Mouse (Mus musculus): ENCODE measurements around the gene Thap7. TPM values are rescaled to one million over a fixed set of nuclear protein-coding genes. Genes with fewer than 3 reads are reported as not detected.

Gene Thap7
- 65.4 and 69.5 TPM in 2 replicates for polyA plus RNA-seq (2015; fragmentation: Nextera tagmentation; extraction: Ambion mirVana)

GRCm38 (mm10) chr16:17530640-17531288 is at the start of gene Thap7:
Gene Thap7 (minus strand): TSS chr16:17531136.
- H3K9me3 ChIP-seq (replicated peaks) = no peaks in the 10 kb centered on the region
- peak within 1 kb of the TSS; percentile 75 for H3K4me2 ChIP-seq (replicated peaks)
- WGBS = under 1% methylated on average over 67 of the region's 67 CpGs
- H3K4me3 ChIP-seq (replicated peaks) = peak within 1 kb of the TSS; percentile 63
- peaks cover 36% of the 10 kb centered on the region for H3K36me3 ChIP-seq
- peaks cover 22% of the 10 kb centered on the region for H3K4me1 ChIP-seq
- no peaks in the 10 kb centered on the region for H3K27me3 ChIP-seq
- peak; percentile 96 for ATAC-seq (ENCODE audit: insufficient number of reproducible peaks, low FRiP score, low TSS enrichment, low read depth)
- H3K27ac ChIP-seq (replicated peaks) = peak within 1 kb of the TSS; percentile 97
- peak within 1 kb of the TSS; percentile 58 for H3K9ac ChIP-seq

- no peaks in the 10 kb centered on the region for H3K9me3 ChIP-seq (replicated peaks)
- peak overlapping the region; percentile 58 for H3K4me3 ChIP-seq (replicated peaks)
- WGBS = 14% methylated on average over 8 of the region's 8 CpGs
- peak overlapping the region; percentile 54 for H3K9ac ChIP-seq
- peak overlapping the region; percentile 94 for H3K4me2 ChIP-seq (replicated peaks)
- H3K27me3 ChIP-seq = peaks cover 47% of the 10 kb centered on the region
- ATAC-seq (ENCODE audit: insufficient number of reproducible peaks, low FRiP score, low TSS enrichment, low read depth) = no peak
- peaks cover 14% of the 10 kb centered on the region; the same call in 1 of the 2 replicates for H3K4me1 ChIP-seq
- H3K36me3 ChIP-seq = no peaks in the 10 kb centered on the region
- no peak overlapping the region for H3K27ac ChIP-seq (replicated peaks)
Observed at GRCm38 (mm10) chr16:17576825-17577215, 45.9 kb upstream of the Thap7 start.

- 14% methylated on average over 45 of the region's 45 CpGs for WGBS
- ATAC-seq (ENCODE audit: insufficient number of reproducible peaks, low FRiP score, low TSS enrichment, low read depth) = peak; percentile 59
- peak overlapping the region; percentile 48; the same call in 1 of the 2 replicates for H3K27ac ChIP-seq (replicated peaks)
Observed at GRCm38 (mm10) chr16:17575870-17576824, 45.2 kb upstream of the Thap7 start.

GRCm38 (mm10) chr16:17566186-17566585 is 35.2 kb upstream of the Thap7 start:
- no peak overlapping the region for H3K4me3 ChIP-seq (replicated peaks)
- no peaks in the 10 kb centered on the region for H3K36me3 ChIP-seq
- H3K4me2 ChIP-seq (replicated peaks) = no peak overlapping the region
- peaks cover 8% of the 10 kb centered on the region; the same call in 1 of the 2 replicates for H3K27me3 ChIP-seq
- H3K9ac ChIP-seq = no peak overlapping the region
- no peaks in the 10 kb centered on the region for H3K9me3 ChIP-seq (replicated peaks)
- H3K27ac ChIP-seq (replicated peaks) = no peak overlapping the region
- no peak for ATAC-seq (ENCODE audit: insufficient number of reproducible peaks, low FRiP score, low TSS enrichment, low read depth)
- 33% methylated on average over 4 of the region's 4 CpGs for WGBS
- peaks cover 7% of the 10 kb centered on the region; the same call in 1 of the 2 replicates for H3K4me1 ChIP-seq

More at GRCm38 (mm10) chr16:17575870-17576824, 45.2 kb upstream of the Thap7 start:
- no peaks in the 10 kb centered on the region for H3K9me3 ChIP-seq (replicated peaks)
- H3K4me3 ChIP-seq (replicated peaks) = peak overlapping the region; percentile 58
- peak overlapping the region; percentile 54 for H3K9ac ChIP-seq
- no peaks in the 10 kb centered on the region for H3K36me3 ChIP-seq
- H3K27me3 ChIP-seq = peaks cover 50% of the 10 kb centered on the region
- H3K4me2 ChIP-seq (replicated peaks) = peak overlapping the region; percentile 94
- H3K4me1 ChIP-seq = peaks cover 14% of the 10 kb centered on the region; the same call in 1 of the 2 replicates

- H3K27me3 ChIP-seq = peaks cover 19% of the 10 kb centered on the region
- ATAC-seq (ENCODE audit: insufficient number of reproducible peaks, low FRiP score, low TSS enrichment, low read depth) = no peak
Observed at GRCm38 (mm10) chr16:17564771-17565170, 33.8 kb upstream of the Thap7 start.

GRCm38 (mm10) chr16:17564221-17564620 is 33.3 kb upstream of the Thap7 start:
- H3K27me3 ChIP-seq = peaks cover 24% of the 10 kb centered on the region
- 58% methylated on average over 2 of the region's 2 CpGs for WGBS
- H3K4me3 ChIP-seq (replicated peaks) = no peak overlapping the region
- peaks cover 14% of the 10 kb centered on the region for H3K4me1 ChIP-seq
- H3K4me2 ChIP-seq (replicated peaks) = no peak overlapping the region
- no peaks in the 10 kb centered on the region for H3K36me3 ChIP-seq
- no peak for ATAC-seq (ENCODE audit: insufficient number of reproducible peaks, low FRiP score, low TSS enrichment, low read depth)
- no peak overlapping the region for H3K27ac ChIP-seq (replicated peaks)
- no peak overlapping the region for H3K9ac ChIP-seq
- H3K9me3 ChIP-seq (replicated peaks) = no peaks in the 10 kb centered on the region

More at GRCm38 (mm10) chr16:17564771-17565170, 33.8 kb upstream of the Thap7 start:
- Histone ChIP-seq H3K4me1 (peaks cover 12% of the 10 kb centered on the region), H3K27ac (replicated peaks) (no peak overlapping the region), H3K9ac (no peak overlapping the region), H3K4me2 (replicated peaks) (no peak overlapping the region), H3K4me3 (replicated peaks) (no peak overlapping the region), H3K36me3 (no peaks in the 10 kb centered on the region), H3K9me3 (replicated peaks) (no peaks in the 10 kb centered on the region)
- WGBS = 71% methylated on average over 3 of the region's 3 CpGs

- H3K4me2 ChIP-seq (replicated peaks) = no peak overlapping the region
- no peak for ATAC-seq (ENCODE audit: insufficient number of reproducible peaks, low FRiP score, low TSS enrichment, low read depth)
- 12% methylated on average over 1 of the region's 1 CpGs for WGBS
Observed at GRCm38 (mm10) chr16:17563580-17563979, 32.6 kb upstream of the Thap7 start.

GRCm38 (mm10) chr16:17561751-17562208 is 30.8 kb upstream of the Thap7 start, which contains the start of gene P2rx6:
Gene P2rx6 (plus strand): TSS chr16:17561885.
- Histone ChIP-seq H3K36me3 (no peaks in the 10 kb centered on the region), H3K4me2 (replicated peaks) (peak within 1 kb of the TSS; percentile 50), H3K4me3 (replicated peaks) (peak within 1 kb of the TSS; percentile 28), H3K27me3 (peaks cover 27% of the 10 kb centered on the region), H3K9ac (peak within 1 kb of the TSS; percentile 9; the same call in 1 of the 2 replicates), H3K4me1 (peaks cover 22% of the 10 kb centered on the region), H3K9me3 (replicated peaks) (no peaks in the 10 kb centered on the region), H3K27ac (replicated peaks) (peak within 1 kb of the TSS; percentile 25)
- under 1% methylated on average over 10 of the region's 10 CpGs for WGBS
- ATAC-seq (ENCODE audit: insufficient number of reproducible peaks, low FRiP score, low TSS enrichment, low read depth) = peak; percentile 62

More at GRCm38 (mm10) chr16:17563580-17563979, 32.6 kb upstream of the Thap7 start:
- Histone ChIP-seq H3K9me3 (replicated peaks) (no peaks in the 10 kb centered on the region), H3K4me3 (replicated peaks) (no peak overlapping the region), H3K9ac (no peak overlapping the region), H3K27ac (replicated peaks) (no peak overlapping the region), H3K36me3 (no peaks in the 10 kb centered on the region), H3K27me3 (peaks cover 27% of the 10 kb centered on the region), H3K4me1 (peaks cover 20% of the 10 kb centered on the region)

- H3K9me3 ChIP-seq (replicated peaks) = no peaks in the 10 kb centered on the region
- H3K4me1 ChIP-seq = peaks cover 22% of the 10 kb centered on the region
- H3K4me3 ChIP-seq (replicated peaks) = peak within 1 kb of the TSS; percentile 28
- ATAC-seq (ENCODE audit: insufficient number of reproducible peaks, low FRiP score, low TSS enrichment, low read depth) = peak; percentile 75
- H3K36me3 ChIP-seq = no peaks in the 10 kb centered on the region
- H3K4me2 ChIP-seq (replicated peaks) = peak within 1 kb of the TSS; percentile 50
- H3K27me3 ChIP-seq = peaks cover 27% of the 10 kb centered on the region
- WGBS = 2% methylated on average over 22 of the region's 22 CpGs
- H3K27ac ChIP-seq (replicated peaks) = peak within 1 kb of the TSS; percentile 25
- H3K9ac ChIP-seq = peak within 1 kb of the TSS; percentile 9; the same call in 1 of the 2 replicates
Observed at GRCm38 (mm10) chr16:17561128-17561750, 30.3 kb upstream of the Thap7 start, which contains the start of gene Lrrc74b. Gene Lrrc74b (minus strand): TSS chr16:17561247.

GRCm38 (mm10) chr16:17559396-17560027 is 28.6 kb upstream of the Thap7 start:
- Histone ChIP-seq H3K27me3 (peaks cover 27% of the 10 kb centered on the region), H3K27ac (replicated peaks) (no peak overlapping the region), H3K4me2 (replicated peaks) (no peak overlapping the region), H3K4me3 (replicated peaks) (no peak overlapping the region), H3K36me3 (no peaks in the 10 kb centered on the region), H3K9me3 (replicated peaks) (no peaks in the 10 kb centered on the region), H3K9ac (no peak overlapping the region; the same call in 1 of the 2 replicates), H3K4me1 (peaks cover 22% of the 10 kb centered on the region)
- WGBS = 66% methylated on average over 9 of the region's 9 CpGs
- ATAC-seq (ENCODE audit: insufficient number of reproducible peaks, low FRiP score, low TSS enrichment, low read depth) = no peak
